ENCODE assay signal across 18 mouse cellular contexts in genomic region chr4:131329398-131329797, GRCm38 (mm10).
"Had no signal": no experiment of that assay in that cellular context is flagged by ENCODE, and none has a peak within 500 bp of the region (broad histone marks: within the 10 kb centered on the region; RNA-seq: fewer than 3 reads in every experiment).

No protein-coding gene starts in this region.

- DNase-seq: liver, postnatal 0 days; lung, adult 2 months; lung, postnatal 14 days; lung, postnatal 36 days; right cerebral cortex, postnatal 14 days; right cerebral cortex, postnatal 4 days; spleen, adult 18-20 months; thymus, adult 18-20 months; thymus, postnatal 14 days; thymus, postnatal 4 days had no signal

- H3K4me1 ChIP-seq: lung, embryonic 15.5 days; megakaryocyte, embryonic 14.5 days; midbrain, embryonic 13.5 days; midbrain, embryonic 15.5 days; neural tube, embryonic 12.5 days had no signal

- H3K27ac ChIP-seq: lung, embryonic 15.5 days; macrophage; midbrain, embryonic 13.5 days; midbrain, embryonic 15.5 days; neural tube, embryonic 12.5 days had no signal

- H3K4me2 ChIP-seq: lung, embryonic 15.5 days; midbrain, embryonic 11.5 days; midbrain, embryonic 13.5 days; midbrain, embryonic 15.5 days; neural tube, embryonic 12.5 days had no signal

- H3K27me3 ChIP-seq: lung, embryonic 15.5 days; midbrain, embryonic 13.5 days; midbrain, embryonic 15.5 days; neural tube, embryonic 12.5 days had no signal

- ATAC-seq: liver, postnatal 0 days; lung, postnatal 0 days; midbrain, embryonic 13.5 days; midbrain, embryonic 15.5 days had no signal

- H3K9me3 ChIP-seq: lung, embryonic 15.5 days; midbrain, embryonic 13.5 days; midbrain, embryonic 15.5 days; neural tube, embryonic 12.5 days had no signal

- H3K9ac ChIP-seq: liver, postnatal 0 days; lung, embryonic 15.5 days; midbrain, embryonic 13.5 days; midbrain, embryonic 15.5 days; neural tube, embryonic 12.5 days had no signal

- H3K4me3 ChIP-seq: lung, embryonic 15.5 days; megakaryocyte, embryonic 14.5 days; midbrain, embryonic 13.5 days; midbrain, embryonic 15.5 days; neural tube, embryonic 12.5 days had no signal

- H3K36me3 ChIP-seq: lung, embryonic 15.5 days; midbrain, embryonic 13.5 days; midbrain, embryonic 15.5 days; neural tube, embryonic 12.5 days had no signal
